Mouse (Mus musculus): ENCODE measurements around the gene Arhgef15.

Gene Arhgef15

GRCm38 (mm10) chr11:68893911-68894464 lies 63.3 kb downstream of the Arhgef15 start:
- DNase-seq (ENCODE audit: low spot score in 2 of 2): no peak

All from thymus, postnatal 10 days (tissue).